Mouse (Mus musculus) heart, embryonic 13.5 days (tissue): ENCODE measurements around the gene Nt5c1b. TPM values are rescaled to one million over a fixed set of nuclear protein-coding genes. Genes with fewer than 3 reads are reported as not detected.

Source experiments
- ATAC-seq: fragments of 200-750 bp; cut with Nextera tagmentation; 2 replicates; pipeline ENCODE4 v1.8.0; 2017; ENCODE audit warnings: moderate TSS enrichment; ENCODE audit not compliant: insufficient number of reproducible peaks, low FRiP score, low TSS enrichment; ENCODE audit errors: extremely low read depth
- H3K27ac ChIP-seq: fragments of 300-500 bp; sonication (generic); replicated peaks from 2 replicates; pipeline ENCODE4 v1.5.1; 2015; ENCODE audit warnings: moderate library complexity, mild to moderate bottlenecking, inconsistent platforms
- H3K27me3 ChIP-seq: fragments of 300-500 bp; sonication (generic); replicated peaks from 2 replicates; pipeline ENCODE4 v1.6.1; 2015; ENCODE audit warnings: mild to moderate bottlenecking, inconsistent platforms
- H3K36me3 ChIP-seq: fragments of 300-500 bp; sonication (generic); 2 replicates; pipeline ENCODE4 v1.6.1; 2015; ENCODE audit warnings: mild to moderate bottlenecking, inconsistent platforms
- H3K4me1 ChIP-seq: fragments of 300-500 bp; sonication (generic); 2 replicates; pipeline ENCODE4 v1.6.1; 2015; ENCODE audit warnings: inconsistent platforms
- H3K4me2 ChIP-seq: fragments of 300-500 bp; sonication (generic); 2 replicates; pipeline ENCODE4 v1.6.1; 2015; ENCODE audit warnings: inconsistent platforms, mild to moderate bottlenecking, moderate library complexity
- H3K4me3 ChIP-seq: fragments of 300-500 bp; sonication (generic); 2 replicates; pipeline ENCODE4 v1.5.1; 2015; ENCODE audit warnings: moderate library complexity, mild to moderate bottlenecking, inconsistent platforms
- H3K9ac ChIP-seq: fragments of 300-500 bp; sonication (generic); 2 replicates; pipeline ENCODE4 v1.6.1; 2015; ENCODE audit warnings: inconsistent platforms, mild to moderate bottlenecking, moderate library complexity
- H3K9me3 ChIP-seq: fragments of 300-500 bp; sonication (generic); 2 replicates; pipeline ENCODE4 v1.6.1; 2016; ENCODE audit warnings: inconsistent platforms
- whole genome bisulfite sequencing: fragments of 180-500 bp; shearing (Covaris S2); methylation state at CpG from one replicate; pipeline ENCODE4 v1.1.7; 2015; ENCODE audit warnings: mixed read lengths; 5-methylcytosine and 5-hydroxymethylcytosine counted together
- polyA plus RNA-seq: library from polyadenylated mRNA; unstranded; fragments of >200 nt; fragmentation: Nextera tagmentation; extraction: Ambion mirVana; gene quantifications from 2 replicates; pipeline ENCODE4 v1.2.1, GENCODE M21; 2015

Nt5c1b gene
- polyA plus RNA-seq, 1 experiment from 2014 or later = not detected

DNA sequence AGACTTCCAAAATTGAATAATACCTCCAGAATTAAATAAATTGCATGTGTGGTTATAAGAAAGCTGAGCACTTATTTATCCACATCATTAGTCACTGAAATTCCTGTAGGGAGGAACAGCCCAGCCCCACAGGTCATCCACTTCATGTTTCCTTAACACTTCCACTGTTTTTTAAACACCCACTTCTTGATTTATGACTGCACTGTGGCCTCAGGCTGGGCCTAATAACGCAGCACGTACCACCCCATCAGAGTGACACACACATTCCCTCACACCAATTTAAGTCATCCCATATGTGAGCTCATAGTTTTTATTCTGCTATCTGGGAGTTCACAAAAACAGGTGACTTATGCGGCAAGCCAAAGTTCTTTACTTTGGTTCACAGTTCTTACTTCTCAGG, 52.6 kb downstream of the Nt5c1b start:
- no peaks in the 10 kb centered on the region for H3K4me1 ChIP-seq
- no peaks in the 10 kb centered on the region for H3K27me3 ChIP-seq
- no peak overlapping the region for H3K27ac ChIP-seq
- 66% methylated on average over 3 of the region's 3 CpGs for WGBS
- ATAC-seq = no peak
- H3K9me3 ChIP-seq = no peaks in the 10 kb centered on the region
- no peak overlapping the region for H3K4me2 ChIP-seq
- H3K36me3 ChIP-seq = no peaks in the 10 kb centered on the region
- H3K9ac ChIP-seq = no peak overlapping the region
- H3K4me3 ChIP-seq = no peak overlapping the region

DNA sequence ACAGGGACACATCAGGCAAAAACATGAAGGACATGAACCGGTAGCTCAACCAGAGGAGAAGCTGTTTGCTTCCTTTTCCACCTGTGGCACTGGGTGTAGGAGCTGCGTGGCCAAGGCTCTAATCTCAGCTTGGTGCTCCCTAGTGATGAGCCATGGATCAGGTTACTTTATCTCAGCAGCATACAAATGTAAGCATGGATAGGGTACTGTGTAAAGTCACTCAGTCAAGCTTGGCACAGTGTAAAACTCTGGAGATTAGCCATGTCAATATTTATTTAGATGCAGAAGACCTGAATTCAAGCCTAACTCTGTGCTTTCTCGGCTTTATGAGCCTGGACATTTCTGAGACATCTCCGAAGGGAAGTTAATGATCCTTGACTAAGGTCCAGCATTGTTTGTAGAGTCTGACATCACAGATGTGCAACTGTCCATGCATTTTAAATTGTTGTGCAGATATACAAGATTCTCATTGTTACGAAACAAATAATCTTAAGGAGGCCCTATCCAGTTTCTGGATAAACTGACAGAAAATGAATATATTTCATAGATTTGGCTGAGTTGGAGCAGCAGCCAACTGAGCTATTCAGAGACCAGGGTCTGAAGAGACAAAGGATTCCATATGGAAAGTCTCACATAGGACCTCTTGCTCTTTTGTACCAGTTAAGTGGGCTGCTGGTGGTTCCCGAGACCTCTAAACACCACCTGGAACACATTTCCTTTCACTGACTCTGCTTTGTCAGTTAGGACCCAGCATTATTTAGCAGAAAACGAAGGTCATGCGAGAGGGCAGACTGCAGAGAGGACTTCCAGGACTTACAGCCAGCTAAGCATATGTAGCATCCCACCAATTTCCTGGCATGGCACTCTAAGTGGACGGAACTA, 56.5 kb downstream of the Nt5c1b start:
- Histone ChIP-seq H3K27me3 (no peaks in the 10 kb centered on the region), H3K27ac (no peak overlapping the region), H3K9ac (no peak overlapping the region), H3K4me3 (no peak overlapping the region), H3K4me1 (no peaks in the 10 kb centered on the region), H3K36me3 (no peaks in the 10 kb centered on the region), H3K4me2 (no peak overlapping the region), H3K9me3 (no peaks in the 10 kb centered on the region)
- ATAC-seq = no peak
- 64% methylated on average over 9 of the region's 9 CpGs for WGBS

DNA sequence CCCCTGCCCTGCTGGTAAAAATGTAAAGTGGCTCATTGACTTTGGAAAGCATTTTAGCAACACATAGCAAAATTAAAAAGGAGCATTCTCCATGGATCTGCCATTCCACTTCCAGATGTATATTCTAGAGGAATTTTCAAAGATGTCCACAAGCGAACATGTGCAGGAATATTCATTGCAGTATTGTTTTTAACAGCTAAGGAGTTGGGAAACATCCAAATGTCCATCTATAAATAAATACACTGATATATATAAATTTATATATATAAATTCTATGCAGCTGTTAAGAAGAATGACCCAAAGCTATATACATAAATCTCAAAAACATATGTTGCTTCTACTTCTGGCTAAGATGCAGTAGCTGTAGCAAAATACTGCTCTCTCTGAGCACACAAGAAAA, 61.2 kb downstream of the Nt5c1b start:
- H3K27me3 ChIP-seq = no peaks in the 10 kb centered on the region
- H3K36me3 ChIP-seq = no peaks in the 10 kb centered on the region
- H3K9me3 ChIP-seq = no peaks in the 10 kb centered on the region
- H3K4me2 ChIP-seq = no peak overlapping the region
- no peak for ATAC-seq
- H3K4me3 ChIP-seq = no peak overlapping the region
- no peaks in the 10 kb centered on the region for H3K4me1 ChIP-seq
- 71% methylated on average over 1 of the region's 1 CpGs for WGBS
- no peak overlapping the region for H3K9ac ChIP-seq
- H3K27ac ChIP-seq = no peak overlapping the region

DNA sequence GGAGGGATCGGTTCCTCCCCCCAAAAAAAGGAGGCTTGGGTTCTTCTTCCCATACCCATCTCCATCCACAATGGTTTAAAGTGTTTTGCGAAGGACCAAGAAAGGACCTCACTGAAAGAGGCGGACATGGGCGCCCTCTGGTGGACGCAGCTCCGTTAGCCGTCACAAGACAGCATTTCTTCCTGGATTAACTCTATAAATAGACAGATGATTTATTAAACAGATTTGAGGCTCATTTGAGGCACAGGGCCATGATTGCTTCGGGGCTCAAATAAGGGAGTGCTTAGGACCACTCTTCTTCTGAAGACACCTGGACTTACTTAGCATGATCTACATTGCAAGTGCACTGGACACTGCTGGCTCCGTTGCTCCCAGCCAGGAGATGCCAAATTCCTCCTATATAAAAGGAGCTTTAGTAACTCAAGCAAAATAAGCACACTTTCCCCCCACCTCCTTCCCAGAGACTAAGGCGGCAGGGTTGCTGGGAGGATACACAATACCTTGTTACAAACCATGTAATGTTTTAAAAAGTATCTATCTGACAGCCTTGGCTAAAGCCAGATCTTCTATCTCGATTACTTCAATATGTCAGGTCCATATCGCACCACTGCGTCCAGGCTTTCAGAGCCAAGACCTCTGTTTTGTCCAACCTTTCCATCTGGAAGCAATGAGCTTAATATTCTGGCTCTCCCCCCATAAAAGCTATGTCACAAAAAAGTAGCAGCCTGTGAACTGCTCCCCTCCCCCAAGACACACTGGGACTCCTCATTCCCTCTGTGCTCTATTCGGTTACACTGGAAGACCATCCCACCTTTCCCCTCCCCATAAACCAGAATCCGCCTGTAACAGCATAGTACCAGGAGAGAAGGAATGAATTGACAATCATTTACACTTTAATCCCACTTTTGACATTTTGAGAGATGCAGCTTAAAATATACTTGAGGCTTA, 68.6 kb downstream of the Nt5c1b start:
- Histone ChIP-seq H3K4me1 (no peaks in the 10 kb centered on the region), H3K27me3 (0 out of 2 replicates have a peak, but pooled peaks cover 5% of the 10 kb centered on the region), H3K27ac (no peak overlapping the region), H3K36me3 (no peaks in the 10 kb centered on the region), H3K9me3 (no peaks in the 10 kb centered on the region), H3K4me3 (no peak overlapping the region), H3K4me2 (no peak overlapping the region), H3K9ac (no peak overlapping the region)
- 31% methylated on average over 15 of the region's 15 CpGs for WGBS
- no peak for ATAC-seq

Other genes with a start within 250 kb of the Nt5c1b start
- gene Rdh14, start 20.8 kb downstream of the Nt5c1b start, polyA plus RNA-seq = 51.5 and 61.0 TPM in 2 replicates